Mouse (Mus musculus) spleen, adult 2 months (tissue): Measurements from ENCODE around the gene Tmem121. TPM values are rescaled to one million over a fixed set of nuclear protein-coding genes. Genes with fewer than 3 reads are reported as not detected.

Source experiments
- DNase-seq, 2 experiments: peaks; one replicate each; pipeline versions ENCODE4 v3.0.0 to v3.0.0-alpha.2; 2012 to 2021; ENCODE audit warnings: low spot score in 2 of 2, low read depth in 1 of 2
- H3K27ac ChIP-seq: fragments of 200-500 bp; 2 replicates; pipeline ENCODE4 v1.5.1; 2012; ENCODE audit warnings: low read length, inconsistent platforms; ENCODE audit not compliant: insufficient read depth
- H3K27me3 ChIP-seq: fragments of 200-500 bp; 2 replicates; pipeline ENCODE4 v1.6.1; 2012; ENCODE audit warnings: mild to moderate bottlenecking, moderate library complexity, low read length, inconsistent platforms; ENCODE audit not compliant: control insufficient read depth, insufficient read depth
- H3K36me3 ChIP-seq: fragments of 200-500 bp; 2 replicates; pipeline ENCODE4 v1.6.1; 2012; ENCODE audit warnings: mild to moderate bottlenecking, low read length, inconsistent platforms; ENCODE audit not compliant: control insufficient read depth, insufficient read depth
- H3K4me1 ChIP-seq: fragments of 200-500 bp; 2 replicates; pipeline ENCODE4 v1.6.1; 2011; ENCODE audit warnings: inconsistent platforms; ENCODE audit not compliant: control insufficient read depth, insufficient read depth, insufficient read length
- H3K4me3 ChIP-seq: fragments of 200-500 bp; 2 replicates; pipeline ENCODE4 v1.5.1; 2011; ENCODE audit warnings: mild to moderate bottlenecking, inconsistent platforms; ENCODE audit not compliant: insufficient read depth, insufficient read length; ENCODE audit errors: extremely low read depth
- CTCF ChIP-seq: fragments of 200-500 bp; IDR thresholded peaks from 2 replicates; pipeline ENCODE4 v1.5.1; 2011; ENCODE audit warnings: mild to moderate bottlenecking, inconsistent platforms; ENCODE audit not compliant: insufficient read depth, insufficient read length, insufficient replicate concordance; ENCODE audit errors: extremely low read depth
- POLR2A ChIP-seq: fragments of 200-500 bp; IDR thresholded peaks from 2 replicates; pipeline ENCODE4 v1.6.1; 2011; ENCODE audit warnings: low read depth, low read length, inconsistent platforms
- WGBS: fragments of 180-500 bp; shearing (Covaris S2); methylation state at CpG from one replicate; pipeline ENCODE4 v1.1.7; 2018; 5-methylcytosine and 5-hydroxymethylcytosine counted together
- polyA plus RNA-seq: library from polyadenylated mRNA; depleted of rRNA; stranded (reverse); fragments of >200 nt; gene quantifications from 2 replicates; pipeline ENCODE4 v1.2.3, GENCODE M21; 2012; rRNA removed

Tmem121 gene
- 1.7 and 2.1 TPM in 2 replicates for polyA plus RNA-seq

GRCm38 (mm10) chr12:113185442-113186291, at the start of gene Tmem121:
Gene Tmem121 (plus strand): TSS chr12:113185930.
- TF ChIP-seq POLR2A: no peak
- TF ChIP-seq CTCF: no peak
- no peak for DNase-seq
- Histone ChIP-seq H3K27me3 (peaks cover 10% of the 10 kb centered on the region), H3K36me3 (no peaks in the 10 kb centered on the region), H3K4me3 (peak within 1 kb of the TSS; percentile 48; the same call in 1 of the 2 replicates), H3K4me1 (peaks cover 18% of the 10 kb centered on the region), H3K27ac (no peak within 1 kb of the TSS)
- WGBS: 9% methylated on average over 60 of the region's 63 CpGs

GRCm38 (mm10) chr12:113136492-113137020, 49.2 kb upstream of the Tmem121 start:
- no peak overlapping the region for H3K4me3 ChIP-seq
- 0 out of 2 replicates have a peak, but pooled peaks cover 3% of the 10 kb centered on the region for H3K27me3 ChIP-seq
- peaks cover 9% of the 10 kb centered on the region; the same call in 1 of the 2 replicates for H3K4me1 ChIP-seq
- no peak overlapping the region for H3K27ac ChIP-seq
- peaks cover 32% of the 10 kb centered on the region for H3K36me3 ChIP-seq
- WGBS: 94% methylated on average over 17 of the region's 17 CpGs
- TF ChIP-seq POLR2A: no peak
- TF ChIP-seq CTCF: no peak
- no peak for DNase-seq

GRCm38 (mm10) chr12:113137260-113138213, 48.2 kb upstream of the Tmem121 start:
- WGBS: 86% methylated on average over 18 of the region's 18 CpGs
- no peak overlapping the region for H3K4me3 ChIP-seq
- H3K27me3 ChIP-seq: 0 out of 2 replicates have a peak, but pooled peaks cover 3% of the 10 kb centered on the region
- H3K4me1 ChIP-seq: peaks cover 9% of the 10 kb centered on the region; the same call in 1 of the 2 replicates
- no peak for DNase-seq
- no peak overlapping the region for H3K27ac ChIP-seq
- TF ChIP-seq CTCF: no peak
- no peak for TF ChIP-seq POLR2A
- peaks cover 24% of the 10 kb centered on the region for H3K36me3 ChIP-seq

DNA sequence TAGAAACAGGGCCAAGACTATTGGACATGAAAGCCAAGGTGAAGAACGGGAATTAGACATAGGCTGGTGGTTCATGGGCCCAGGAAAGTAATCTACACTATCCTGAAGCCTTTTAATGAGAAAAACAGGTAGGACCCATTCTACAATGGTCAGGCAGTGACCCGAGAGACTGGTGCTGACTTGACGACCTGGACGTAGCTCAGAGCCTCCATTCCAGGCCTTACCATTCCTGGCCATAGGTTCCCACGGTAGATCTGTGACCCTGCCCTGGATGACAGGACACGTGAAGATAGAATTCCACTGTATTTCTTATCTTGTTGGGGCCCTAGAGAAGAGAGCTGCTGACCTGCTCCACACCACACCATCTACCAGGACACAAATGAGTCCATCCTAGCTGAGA, 47.4 kb upstream of the Tmem121 start:
- H3K4me1 ChIP-seq: peaks cover 9% of the 10 kb centered on the region; the same call in 1 of the 2 replicates
- TF ChIP-seq CTCF (no peak), POLR2A (no peak)
- H3K27me3 ChIP-seq: 0 out of 2 replicates have a peak, but pooled peaks cover 3% of the 10 kb centered on the region
- H3K4me3 ChIP-seq: no peak overlapping the region
- H3K27ac ChIP-seq: no peak overlapping the region
- WGBS: 88% methylated on average over 6 of the region's 6 CpGs
- no peak for DNase-seq
- H3K36me3 ChIP-seq: peaks cover 18% of the 10 kb centered on the region

GRCm38 (mm10) chr12:113138901-113139864, 46.5 kb upstream of the Tmem121 start:
- peak overlapping the region; percentile 61; the same call in 1 of the 2 replicates for H3K4me3 ChIP-seq
- 0 out of 2 replicates have a peak, but pooled peaks cover 3% of the 10 kb centered on the region for H3K27me3 ChIP-seq
- H3K27ac ChIP-seq: no peak overlapping the region
- no peak for DNase-seq
- H3K36me3 ChIP-seq: peaks cover 14% of the 10 kb centered on the region
- 68% methylated on average over 11 of the region's 11 CpGs for WGBS
- peaks cover 9% of the 10 kb centered on the region; the same call in 1 of the 2 replicates for H3K4me1 ChIP-seq
- no peak for TF ChIP-seq POLR2A
- no peak for TF ChIP-seq CTCF
